20 mouse cellular contexts compared by ENCODE assay signal in the genomic region with DNA sequence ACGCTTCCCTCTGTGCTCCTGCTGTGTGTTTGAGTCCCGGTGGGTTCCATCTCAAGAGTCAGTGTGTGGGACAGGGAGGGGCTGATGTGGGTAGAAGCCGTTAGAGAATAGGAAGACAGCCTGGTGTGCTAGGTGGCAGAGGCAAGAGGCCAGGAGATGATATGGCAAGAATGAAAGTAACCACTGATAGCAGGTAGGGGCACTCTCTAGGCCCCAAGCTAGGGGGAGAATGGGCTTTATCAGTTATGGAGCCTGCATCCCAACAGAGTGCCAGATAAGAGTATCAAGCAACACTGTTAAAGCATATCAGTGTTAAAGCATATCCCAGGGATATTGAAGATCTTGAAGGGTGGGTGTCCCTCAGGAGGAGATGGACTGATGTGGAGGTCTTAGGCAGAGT. TPM values are rescaled to one million over a fixed set of nuclear protein-coding genes. Genes with fewer than 3 reads are reported as not detected.
A peak's percentile ranks its signal among the peaks of the same experiment; 100 is the strongest.
DNase-seq lines count a peak whose midpoint lies in the region; ATAC-seq and TF ChIP-seq lines count a peak whose summit lies in the region.
"Had no signal": no experiment of that assay in that cellular context is flagged by ENCODE, and none has a peak within 500 bp of the region (broad histone marks: within the 10 kb centered on the region; RNA-seq: fewer than 3 reads in every experiment).

No protein-coding gene starts in this region.

- no peaks in the 10 kb centered on the region for H3K9me3 ChIP-seq in liver, postnatal 0 days (ENCODE audit: low read length)
- H3K9me3 ChIP-seq in embryonic facial prominence, embryonic 10.5 days, result no peaks in the 10 kb centered on the region
- no peaks in the 10 kb centered on the region for H3K9me3 ChIP-seq in liver, embryonic 14.5 days (ENCODE audit: control insufficient read depth, low read length)
- H3K9me3 ChIP-seq: forebrain, embryonic 13.5 days; heart, embryonic 10.5 days; hindbrain, embryonic 13.5 days had no signal

- peak; percentile 2 for DNase-seq in liver
- DNase-seq in liver, postnatal 0 days, result no peak
- no peak for DNase-seq in embryonic facial prominence, embryonic 10.5 days (ENCODE audit: low spot score)
- DNase-seq in liver, embryonic 14.5 days (ENCODE audit: low read depth in 3 of 3, low spot score in 3 of 3), result no peak
- no peak for DNase-seq in heart, postnatal 4 days
- no peak for DNase-seq in frontal cortex, postnatal 36 days (ENCODE audit: low spot score in 2 of 2)
- no peak for DNase-seq in spleen, postnatal 14 days (ENCODE audit: low spot score in 2 of 2)
- DNase-seq: cerebellum, adult 11 months; cerebellum, adult 9-10 months; cerebellum, postnatal 36 days; forebrain, postnatal 0 days; heart, postnatal 10 days had no signal

- H3K4me3 ChIP-seq in liver, postnatal 0 days (ENCODE audit: low read depth, low read length), result no peak overlapping the region
- H3K4me3 ChIP-seq in embryonic facial prominence, embryonic 10.5 days, result 0 out of 2 replicates have a peak overlapping the region, but pooled peaks have one; percentile 6
- H3K4me3 ChIP-seq in liver, embryonic 14.5 days (ENCODE audit: insufficient read depth in 1 of 2, low read depth in 2 of 2, low read length in 2 of 2), result no peak overlapping the region
- H3K4me3 ChIP-seq: forebrain, embryonic 13.5 days; gastrocnemius, adult 2 months; heart, embryonic 10.5 days; hindbrain, embryonic 13.5 days had no signal

- no peak overlapping the region for H3K4me2 ChIP-seq in liver, postnatal 0 days (ENCODE audit: low read depth, low read length)
- H3K4me2 ChIP-seq in liver, embryonic 14.5 days (ENCODE audit: low read depth), result 0 out of 2 replicates have a peak overlapping the region, but pooled peaks have one; percentile 1
- H3K4me2 ChIP-seq: forebrain, embryonic 13.5 days; hindbrain, embryonic 13.5 days had no signal

- no peaks in the 10 kb centered on the region for H3K27me3 ChIP-seq in liver, postnatal 0 days (ENCODE audit: insufficient read depth, low read length)
- no peaks in the 10 kb centered on the region for H3K27me3 ChIP-seq in embryonic facial prominence, embryonic 10.5 days (replicated peaks; ENCODE audit: low read depth, poor library complexity, severe bottlenecking)
- no peaks in the 10 kb centered on the region for H3K27me3 ChIP-seq in liver, embryonic 14.5 days (ENCODE audit: control insufficient read depth, insufficient read depth, low read length)
- H3K27me3 ChIP-seq: forebrain, embryonic 13.5 days; hindbrain, embryonic 13.5 days; Patski had no signal

- 63% methylated on average over 3 of the region's 3 CpGs for WGBS in liver, postnatal 0 days (ENCODE audit: insufficient replicate concordance)
- 90% methylated on average over 3 of the region's 3 CpGs for WGBS in embryonic facial prominence, embryonic 10.5 days
- 40% methylated on average over 3 of the region's 3 CpGs for WGBS in liver, embryonic 14.5 days (ENCODE audit: insufficient replicate concordance)

- no peak for TF ChIP-seq CTCF in liver, postnatal 0 days (IDR thresholded peaks at IDR 0.05; ENCODE audit: low read depth)
- no peak for TF ChIP-seq CTCF in liver, embryonic 14.5 days (IDR thresholded peaks at IDR 0.05; ENCODE audit: low read depth)

- H3K27ac ChIP-seq in liver, postnatal 0 days (ENCODE audit: low read depth), result no peak overlapping the region
- no peak overlapping the region for H3K27ac ChIP-seq in embryonic facial prominence, embryonic 10.5 days (replicated peaks)
- H3K27ac ChIP-seq in liver, embryonic 14.5 days, result no peak overlapping the region
- H3K27ac ChIP-seq: forebrain, embryonic 13.5 days; gastrocnemius, adult 2 months; heart, embryonic 10.5 days; hindbrain, embryonic 13.5 days; hindbrain, postnatal 0 days had no signal

- H3K36me3 ChIP-seq in liver, postnatal 0 days (replicated peaks; ENCODE audit: insufficient read depth, low read length), result peaks cover 40% of the 10 kb centered on the region
- H3K36me3 ChIP-seq in embryonic facial prominence, embryonic 10.5 days (replicated peaks), result peaks cover 90% of the 10 kb centered on the region
- H3K36me3 ChIP-seq in liver, embryonic 14.5 days (replicated peaks; ENCODE audit: control insufficient read depth, insufficient read depth, low read depth), result peaks cover 6% of the 10 kb centered on the region

- no peaks in the 10 kb centered on the region for H3K4me1 ChIP-seq in liver, postnatal 0 days (ENCODE audit: insufficient read depth)
- no peaks in the 10 kb centered on the region for H3K4me1 ChIP-seq in embryonic facial prominence, embryonic 10.5 days
- 0 out of 4 replicates have a peak, but pooled peaks cover 0 to 3% of the 10 kb centered on the region in 2 experiments for H3K4me1 ChIP-seq in liver, embryonic 14.5 days (replicated peaks; ENCODE audit: control insufficient read depth in 2 of 2, insufficient read depth in 2 of 2, low read length in 1 of 2)

- no peak for ATAC-seq in liver, postnatal 0 days
- peak; percentile 39; the same call in 1 of the 2 replicates for ATAC-seq in liver, embryonic 14.5 days (ENCODE audit: insufficient read depth)
- ATAC-seq in megakaryocyte-erythroid progenitor cell, adult 5-6 weeks (replicated peaks; ENCODE audit: low FRiP score, low TSS enrichment, poor library complexity, severe bottlenecking), result 0 out of 2 replicates have a peak, but pooled peaks have one; percentile 17
- ATAC-seq: activated CD4-positive, CD25-positive, alpha-beta regulatory T cell, adult 4 months; forebrain, embryonic 13.5 days; forebrain, postnatal 0 days; hindbrain, postnatal 0 days; Patski had no signal

- no peak overlapping the region for H3K9ac ChIP-seq in liver, postnatal 0 days (replicated peaks)
- H3K9ac ChIP-seq in liver, embryonic 14.5 days (replicated peaks), result no peak overlapping the region
- H3K9ac ChIP-seq: forebrain, embryonic 13.5 days; forebrain, postnatal 0 days; hindbrain, embryonic 13.5 days had no signal

- no peak for TF ChIP-seq EP300 in liver, postnatal 0 days (IDR thresholded peaks at IDR 0.05; ENCODE audit: low read depth)
- TF ChIP-seq EP300 in liver, embryonic 14.5 days (IDR thresholded peaks at IDR 0.05; ENCODE audit: low read depth), result no peak

RNA-seq across cellular contexts. Expression of gene Tas1r3, which starts 6.3 kb away (rescaled TPM):
- 0.08 and 0.09 TPM in 2 replicates for polyA plus RNA-seq in liver, postnatal 0 days (2015; fragmentation: Nextera tagmentation; extraction: Ambion mirVana)
- 0.29 and 0.43 TPM in 2 replicates for polyA plus RNA-seq in embryonic facial prominence, embryonic 10.5 days (2016; fragmentation: Nextera tagmentation; extraction: Ambion mirVana)
- polyA plus RNA-seq in liver, embryonic 14.5 days (2012; rRNA removed), result 0.08 and 0.09 TPM in 2 replicates
- 0.04 and 0.06 TPM in 2 replicates for polyA plus RNA-seq in liver, embryonic 14.5 days (2014; fragmentation: Nextera tagmentation; extraction: Ambion mirVana)
- 1.2 TPM in 1 of 2 replicates, not detected in the other for total RNA-seq in megakaryocyte-erythroid progenitor cell, adult 5-6 weeks (2014; fragmentation: Nextera tagmentation)
- total RNA-seq in megakaryocyte-erythroid progenitor cell, adult 5-6 weeks (2017), result 0.19 TPM in 1 of 2 replicates, not detected in the other
- under 1 TPM; 0.14 to 0.20 TPM for total RNA-seq in heart, postnatal 4 days (2021)

RNA-seq across cellular contexts. Expression of gene Dvl1, which starts 9.7 kb away (rescaled TPM):
- 5.1 and 5.7 TPM in 2 replicates for polyA plus RNA-seq in liver, postnatal 0 days (2015; fragmentation: Nextera tagmentation; extraction: Ambion mirVana)
- polyA plus RNA-seq in embryonic facial prominence, embryonic 10.5 days (2016; fragmentation: Nextera tagmentation; extraction: Ambion mirVana), result 4.3 and 5.0 TPM in 2 replicates
- 20.9 and 24.5 TPM in 2 replicates for polyA plus RNA-seq in liver, embryonic 14.5 days (2012; rRNA removed)
- polyA plus RNA-seq in liver, embryonic 14.5 days (2014; fragmentation: Nextera tagmentation; extraction: Ambion mirVana), result 2.8 and 3.9 TPM in 2 replicates
- total RNA-seq in megakaryocyte-erythroid progenitor cell, adult 5-6 weeks (2014; fragmentation: Nextera tagmentation), result 24.2 and 49.5 TPM in 2 replicates
- total RNA-seq in megakaryocyte-erythroid progenitor cell, adult 5-6 weeks (2017), result 11.1 and 16.2 TPM in 2 replicates
- total RNA-seq in heart, postnatal 4 days (2021), result 10 to 100 TPM; 32.8 to 33.2 TPM

RNA-seq across cellular contexts. Expression of gene Cptp, which starts 12.4 kb away (rescaled TPM):
- polyA plus RNA-seq in liver, postnatal 0 days (2015; fragmentation: Nextera tagmentation; extraction: Ambion mirVana), result 8.1 and 8.4 TPM in 2 replicates
- 18.6 and 19.4 TPM in 2 replicates for polyA plus RNA-seq in embryonic facial prominence, embryonic 10.5 days (2016; fragmentation: Nextera tagmentation; extraction: Ambion mirVana)
- polyA plus RNA-seq in liver, embryonic 14.5 days (2012; rRNA removed), result 5.6 and 6.6 TPM in 2 replicates
- polyA plus RNA-seq in liver, embryonic 14.5 days (2014; fragmentation: Nextera tagmentation; extraction: Ambion mirVana), result 7.6 and 9.4 TPM in 2 replicates
- 8.2 and 13.3 TPM in 2 replicates for total RNA-seq in megakaryocyte-erythroid progenitor cell, adult 5-6 weeks (2014; fragmentation: Nextera tagmentation)
- 6.4 and 8.2 TPM in 2 replicates for total RNA-seq in megakaryocyte-erythroid progenitor cell, adult 5-6 weeks (2017)
- total RNA-seq in heart, postnatal 4 days (2021), result 10 to 100 TPM in 1 of 2 experiments, 1 to 10 TPM in 1; 6.6 to 11.2 TPM

RNA-seq across cellular contexts. Expression of gene Ints11, which starts 12.5 kb away (rescaled TPM):
- 14.9 and 17.4 TPM in 2 replicates for polyA plus RNA-seq in liver, postnatal 0 days (2015; fragmentation: Nextera tagmentation; extraction: Ambion mirVana)
- polyA plus RNA-seq in embryonic facial prominence, embryonic 10.5 days (2016; fragmentation: Nextera tagmentation; extraction: Ambion mirVana), result 97.9 and 109 TPM in 2 replicates
- polyA plus RNA-seq in liver, embryonic 14.5 days (2012; rRNA removed), result 16.7 and 22.1 TPM in 2 replicates
- polyA plus RNA-seq in liver, embryonic 14.5 days (2014; fragmentation: Nextera tagmentation; extraction: Ambion mirVana), result 34.0 and 34.6 TPM in 2 replicates
- total RNA-seq in megakaryocyte-erythroid progenitor cell, adult 5-6 weeks (2014; fragmentation: Nextera tagmentation), result 49.7 and 65.3 TPM in 2 replicates
- total RNA-seq in megakaryocyte-erythroid progenitor cell, adult 5-6 weeks (2017), result 31.3 and 34.2 TPM in 2 replicates
- total RNA-seq in heart, postnatal 4 days (2021), result 10 to 100 TPM; 16.0 to 19.2 TPM

RNA-seq across cellular contexts. Expression of gene Mxra8, which starts 17.4 kb away (rescaled TPM):
- 13.7 and 14.4 TPM in 2 replicates for polyA plus RNA-seq in liver, postnatal 0 days (2015; fragmentation: Nextera tagmentation; extraction: Ambion mirVana)
- 43.6 and 43.9 TPM in 2 replicates for polyA plus RNA-seq in embryonic facial prominence, embryonic 10.5 days (2016; fragmentation: Nextera tagmentation; extraction: Ambion mirVana)
- 5.4 and 6.2 TPM in 2 replicates for polyA plus RNA-seq in liver, embryonic 14.5 days (2012; rRNA removed)
- polyA plus RNA-seq in liver, embryonic 14.5 days (2014; fragmentation: Nextera tagmentation; extraction: Ambion mirVana), result 3.9 and 4.9 TPM in 2 replicates
- not detected in 2 replicates for total RNA-seq in megakaryocyte-erythroid progenitor cell, adult 5-6 weeks (2014; fragmentation: Nextera tagmentation)
- not detected in 2 replicates for total RNA-seq in megakaryocyte-erythroid progenitor cell, adult 5-6 weeks (2017)
- 10 to 100 TPM; 49.4 to 49.5 TPM for total RNA-seq in heart, postnatal 4 days (2021)
